Mouse (Mus musculus) olfactory bulb, adult 2 months (tissue): ENCODE results near the gene BC035044.
"Not testable (repeated sequence)": the region's sequence is repeated elsewhere in the genome, so short reads cannot be mapped to it uniquely, and the experiment has no call there.

Source experiments
- CTCF ChIP-seq: fragments of 200-500 bp; IDR thresholded peaks from 2 replicates; pipeline ENCODE4 v1.5.1; 2012; ENCODE audit warnings: low read depth, mild to moderate bottlenecking, low read length, moderate library complexity; ENCODE audit not compliant: insufficient read depth
- POLR2A ChIP-seq: fragments of 200-500 bp; IDR thresholded peaks from 2 replicates; pipeline ENCODE4 v1.6.1; 2012; ENCODE audit warnings: mild to moderate bottlenecking, low read depth, low read length, moderate library complexity; ENCODE audit not compliant: insufficient read depth

DNA sequence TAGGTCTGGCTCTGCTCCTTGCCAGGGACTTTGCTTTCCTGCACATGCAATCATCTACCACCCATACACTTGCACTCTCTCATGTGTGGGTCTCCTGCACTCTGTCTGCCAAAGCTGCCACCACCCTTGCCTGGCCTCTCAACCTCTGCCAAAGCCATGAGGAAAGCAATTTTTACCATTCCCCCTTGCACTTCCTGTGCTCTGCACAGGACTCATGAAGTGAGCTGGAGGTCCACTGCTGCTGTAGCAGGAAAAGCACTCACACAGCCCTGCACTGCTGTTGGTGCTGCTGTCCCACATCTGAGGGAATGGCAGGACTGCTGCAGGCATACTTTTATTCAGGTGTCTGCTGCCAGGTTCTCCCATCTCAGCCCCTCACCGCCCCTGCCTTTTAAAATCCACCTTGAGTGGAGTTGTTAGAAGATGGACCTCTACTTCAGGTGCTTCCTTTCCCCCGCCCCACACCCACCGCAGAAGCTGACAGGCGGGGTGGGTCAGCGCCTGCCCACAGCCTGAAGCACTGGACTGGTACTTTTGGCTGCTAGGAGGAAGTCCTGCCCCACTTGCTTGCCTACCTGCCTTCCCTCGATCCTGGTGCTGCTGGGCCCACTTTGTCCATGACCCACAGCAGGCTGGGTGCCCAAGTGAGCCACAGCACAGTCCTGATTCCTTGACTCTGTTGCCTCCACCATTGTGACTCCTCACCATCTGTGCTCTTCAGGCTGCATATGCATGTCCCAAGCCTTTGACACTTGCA lies 10.0 kb upstream of the BC035044 start:
- not testable (repeated sequence) for TF ChIP-seq POLR2A, CTCF
